Mouse (Mus musculus) large intestine, adult 2 months (tissue): ENCODE measurements at regions not wholly inside any gene's neighbourhood (a gene's known extent, or its start where the extent isn't known, plus 50 kb on each side); places are given as distances from the start of the nearest gene placed in this dataset.

Experiments
- DNase-seq: peaks from one replicate; pipeline ENCODE4 v3.0.0-alpha.2; 2012; ENCODE audit warnings: low read depth, low spot score
- WGBS: fragments of 180-500 bp; shearing (Covaris S2); methylation state at CpG from one replicate; pipeline ENCODE4 v1.1.7; 2018; 5-methylcytosine and 5-hydroxymethylcytosine counted together

DNA sequence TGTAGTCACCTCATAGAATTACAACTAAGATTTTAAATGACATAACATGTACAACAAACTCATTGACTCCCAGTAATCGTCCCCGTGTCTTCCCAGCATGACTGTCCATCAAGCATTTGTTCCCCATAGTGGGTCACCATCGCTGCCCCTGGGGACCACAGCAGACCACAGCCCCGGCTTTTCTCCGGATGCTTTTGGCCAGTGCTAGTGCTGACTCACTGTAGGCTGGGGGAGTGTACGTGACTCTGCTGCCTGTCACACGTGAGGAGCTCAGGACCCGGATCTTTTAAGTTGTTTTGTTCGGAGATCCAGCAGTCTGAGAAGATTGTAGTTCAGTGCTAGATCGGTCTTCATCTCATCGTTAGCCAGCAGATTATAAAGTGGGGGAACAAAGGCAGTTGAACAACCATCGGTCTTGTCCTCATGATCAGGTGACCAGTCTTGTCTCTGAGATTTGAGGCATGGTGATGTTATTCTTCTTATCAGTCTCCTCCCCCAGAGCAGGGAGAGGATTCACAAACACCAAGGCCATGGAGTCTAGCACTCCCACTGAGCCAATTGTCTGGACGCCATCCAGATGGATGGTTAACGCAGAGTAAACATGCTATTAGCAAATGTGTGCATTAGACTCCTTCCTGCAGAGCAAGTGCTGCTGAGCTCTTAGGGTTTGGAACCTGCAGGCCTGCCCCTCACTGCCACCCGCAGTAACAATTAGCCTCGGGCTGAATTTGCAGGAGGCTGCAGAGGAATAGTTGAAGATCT, 87.2 kb upstream of the Tspan5 start:
- no peak for DNase-seq
- WGBS, result 55% methylated on average over 16 of the region's 16 CpGs

DNA sequence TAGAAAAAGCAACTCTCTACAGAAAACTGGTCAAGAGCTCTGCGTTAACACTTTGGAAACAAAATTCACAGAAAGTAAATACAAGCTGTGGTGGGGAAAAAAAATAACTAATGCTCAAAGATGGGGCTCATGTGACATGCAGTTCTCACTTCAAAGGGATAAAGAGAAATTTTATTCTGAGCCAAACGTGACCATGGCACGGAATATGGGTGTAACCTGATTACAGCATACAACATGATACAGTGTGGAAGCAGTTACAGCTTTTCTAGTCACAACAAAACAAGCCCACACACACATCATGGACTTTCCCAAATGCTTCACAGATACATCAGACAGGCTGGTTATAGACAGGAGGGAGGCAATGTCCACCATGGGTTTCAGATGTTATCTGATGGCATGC, 86.5 kb upstream of the Tspan5 start:
- WGBS, result 75% methylated on average over 3 of the region's 3 CpGs
- no peak for DNase-seq

DNA sequence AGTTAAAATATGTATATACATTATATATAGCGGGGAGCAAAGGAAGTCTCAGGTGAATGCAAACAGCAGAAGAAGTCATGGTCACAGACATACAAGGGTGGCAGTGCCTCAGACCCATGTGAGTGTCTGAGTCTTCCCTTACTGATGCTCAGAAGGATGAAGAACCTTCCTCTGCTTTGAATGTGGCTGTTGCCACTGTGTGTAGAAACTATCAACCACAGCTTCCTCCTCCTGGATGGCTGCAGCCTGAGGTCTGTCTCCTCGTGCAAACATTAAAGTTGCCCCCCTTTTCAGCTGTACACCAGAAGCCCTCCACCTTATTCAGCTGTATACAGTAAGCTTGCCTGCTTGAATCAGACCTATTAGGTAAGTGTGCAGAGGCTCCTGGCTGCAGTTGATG, 79.4 kb upstream of the Tspan5 start:
- no peak for DNase-seq
- WGBS, result 77% methylated on average over 2 of the region's 2 CpGs

DNA sequence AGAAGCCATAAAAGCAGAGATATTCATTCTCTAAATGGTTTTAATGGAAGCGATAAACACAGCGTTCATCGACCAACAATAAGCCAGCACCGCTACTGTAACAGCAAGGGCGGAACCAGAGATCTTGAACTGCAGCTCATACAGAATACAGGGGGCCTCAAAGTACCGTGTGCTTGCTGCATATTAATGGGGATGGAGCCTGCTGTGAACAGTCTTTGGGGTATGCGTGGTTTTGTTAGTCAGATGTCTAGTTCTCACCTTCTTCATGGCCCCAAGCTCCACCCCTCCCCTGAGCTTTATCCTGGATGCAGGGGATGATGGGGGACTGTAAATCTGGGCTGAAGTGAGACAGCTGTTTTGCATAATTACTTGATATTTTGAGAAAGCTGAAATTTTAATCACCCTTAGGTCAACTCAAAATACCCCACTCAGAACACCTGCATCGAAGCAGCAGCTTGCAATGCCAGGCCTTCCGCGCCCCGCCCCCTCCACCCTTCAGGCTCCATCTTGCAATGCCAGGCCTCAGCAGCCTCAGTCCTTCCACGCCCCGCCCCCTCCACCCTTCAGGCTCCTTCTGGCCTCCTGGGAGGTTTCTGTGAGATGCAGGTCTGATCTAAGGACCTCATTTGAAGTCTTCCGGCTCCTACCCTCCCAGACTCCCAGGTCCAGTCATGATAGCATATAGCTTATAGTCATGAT, 73.5 kb upstream of the Tspan5 start:
- DNase-seq, result no peak
- WGBS, result 89% methylated on average over 14 of the region's 14 CpGs

DNA sequence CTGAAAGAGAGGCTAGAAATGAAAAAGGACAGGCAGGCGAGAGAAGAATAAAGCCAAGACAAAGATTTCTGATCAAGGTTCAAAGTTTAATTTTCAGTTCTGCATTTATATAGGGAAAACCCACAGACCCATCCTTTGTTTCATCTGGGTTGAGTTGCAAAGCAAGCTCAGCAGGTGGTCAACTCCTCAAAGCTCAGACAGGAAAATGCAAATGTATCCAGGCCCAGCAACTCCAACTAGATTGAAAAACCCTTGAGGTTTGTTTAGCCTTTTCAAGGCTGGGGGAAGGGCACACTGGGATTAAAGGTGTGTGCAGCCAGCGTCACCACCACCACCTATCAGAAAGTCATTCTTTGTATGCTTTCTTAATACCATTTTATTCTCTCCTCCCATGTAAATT, 66.1 kb upstream of the Tspan5 start:
- no peak for DNase-seq
- WGBS, result 86% methylated on average over 2 of the region's 2 CpGs

DNA sequence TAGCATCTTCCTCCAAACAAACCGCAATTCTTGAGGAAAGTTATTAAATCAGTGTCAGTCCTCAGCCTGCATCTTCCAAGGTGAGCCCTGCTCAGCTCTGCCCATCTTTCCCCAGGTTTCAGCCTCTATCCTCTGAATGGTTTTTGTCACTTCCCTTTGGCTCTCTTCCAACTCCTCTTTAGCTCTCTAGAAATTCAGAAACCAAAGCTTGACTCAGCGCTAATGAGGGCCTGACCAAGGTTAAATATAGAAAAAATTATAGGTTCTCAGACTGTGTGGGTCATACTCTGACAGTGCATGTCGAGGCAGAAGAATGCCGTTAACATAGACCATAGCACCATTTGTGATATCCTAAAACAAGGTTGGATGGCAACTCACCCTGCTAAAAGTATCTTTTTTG, 63.6 kb upstream of the Tspan5 start:
- DNase-seq, result no peak
- WGBS, result 66% methylated on average over 4 of the region's 4 CpGs

DNA sequence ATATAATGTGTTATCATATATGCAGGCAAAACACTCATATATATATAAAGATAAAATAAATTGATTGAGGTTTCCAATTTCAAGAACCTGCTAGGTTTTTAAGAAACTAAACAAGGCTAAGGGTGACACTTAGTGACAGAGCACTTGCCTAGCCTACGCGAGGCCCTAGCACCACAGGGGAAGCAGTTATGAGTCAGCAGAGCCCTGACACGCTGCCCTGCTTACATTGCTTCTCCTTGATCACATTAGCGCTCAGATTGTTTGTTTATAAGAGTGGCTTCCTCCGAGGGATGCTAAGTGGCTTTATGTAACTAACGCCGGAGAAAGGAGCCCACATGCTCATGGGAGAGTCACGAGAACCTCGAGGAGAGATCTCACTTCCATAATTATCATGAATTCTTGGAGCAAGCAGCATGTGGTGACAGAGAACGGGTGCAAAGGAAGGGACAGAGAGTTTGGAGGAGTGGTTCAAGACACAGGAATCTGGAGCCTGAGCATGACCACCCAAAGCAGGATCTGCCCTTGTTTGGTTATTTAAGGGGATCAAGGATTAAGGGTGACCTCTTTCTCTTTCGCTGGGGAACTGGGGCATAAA, 55.3 kb upstream of the Tspan5 start:
- no peak for DNase-seq
- 36% methylated on average over 11 of the region's 11 CpGs for WGBS

DNA sequence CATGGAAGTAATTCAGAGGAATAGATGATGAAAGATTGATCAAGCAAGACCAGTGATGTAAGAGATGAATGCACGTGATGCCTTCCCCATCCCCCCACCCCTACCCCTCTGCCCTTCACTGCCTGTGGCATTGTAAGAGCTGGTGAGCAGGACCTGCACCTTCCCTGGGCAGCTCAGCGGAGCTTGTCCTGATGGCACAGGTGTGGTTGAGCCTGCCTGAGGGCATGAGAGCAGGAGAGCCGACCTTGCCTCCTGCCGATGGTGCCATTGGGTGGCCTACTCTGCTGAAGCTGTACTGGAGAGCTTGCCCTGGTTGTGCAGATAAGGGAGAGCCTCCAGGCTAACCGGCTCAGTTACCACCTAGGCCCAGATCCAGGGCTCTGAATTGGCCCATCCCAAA, 53.4 kb upstream of the Tspan5 start:
- WGBS, result 94% methylated on average over 5 of the region's 5 CpGs

More for the DNA sequence above, 53.4 kb upstream of the Tspan5 start:
- DNase-seq, result no peak
